Mouse (Mus musculus): Measurements from ENCODE around the gene Ssr2.

DNA sequence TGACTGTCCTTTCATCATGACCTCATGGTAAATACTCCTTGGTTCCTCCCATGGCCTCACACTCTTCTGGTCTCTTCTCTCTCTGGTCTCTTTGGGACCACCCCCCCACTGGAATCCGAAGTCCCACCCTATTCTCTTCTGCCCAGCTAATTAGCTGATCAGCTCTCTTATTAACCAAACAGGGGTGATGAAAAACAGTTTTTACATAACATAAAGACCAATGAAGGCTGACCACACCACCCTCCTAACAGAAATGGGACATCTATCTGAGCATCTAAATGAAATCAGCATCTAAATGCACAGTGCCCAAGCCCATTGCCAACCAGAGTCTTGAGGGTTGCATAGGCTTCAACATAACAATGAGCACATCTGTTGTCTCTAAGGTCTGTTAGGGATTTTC is 3.8 kb upstream of the Ssr2 start:
- TF ChIP-seq POLR2A (IDR thresholded peaks at IDR 0.05; ENCODE audit: low read depth, low read length), result no peak
- TF ChIP-seq CTCF (IDR thresholded peaks at IDR 0.05; ENCODE audit: extremely low read depth, insufficient read depth, insufficient read length, insufficient replicate concordance), result no peak
